Mouse (Mus musculus): ENCODE measurements around the gene Pip4k2a. TPM values are rescaled to one million over a fixed set of nuclear protein-coding genes. Genes with fewer than 3 reads are reported as not detected.

Gene Pip4k2a
- polyA plus RNA-seq, 1 experiment from 2014 or later = 7.7 TPM

GRCm38 (mm10) chr2:18959558-18959957 lies 38.4 kb downstream of the Pip4k2a start:
- no peak overlapping the region for H3K27ac ChIP-seq (replicated peaks)
- peaks cover 32% of the 10 kb centered on the region for H3K4me1 ChIP-seq
- no peaks in the 10 kb centered on the region for H3K9me3 ChIP-seq (replicated peaks)
- 92% methylated on average over 5 of the region's 5 CpGs for WGBS
- H3K27me3 ChIP-seq (ENCODE audit: low read depth, poor library complexity, severe bottlenecking) = no peaks in the 10 kb centered on the region
- H3K4me3 ChIP-seq = no peak overlapping the region
- H3K36me3 ChIP-seq = no peaks in the 10 kb centered on the region
- DNase-seq (ENCODE audit: low spot score) = no peak

DNA sequence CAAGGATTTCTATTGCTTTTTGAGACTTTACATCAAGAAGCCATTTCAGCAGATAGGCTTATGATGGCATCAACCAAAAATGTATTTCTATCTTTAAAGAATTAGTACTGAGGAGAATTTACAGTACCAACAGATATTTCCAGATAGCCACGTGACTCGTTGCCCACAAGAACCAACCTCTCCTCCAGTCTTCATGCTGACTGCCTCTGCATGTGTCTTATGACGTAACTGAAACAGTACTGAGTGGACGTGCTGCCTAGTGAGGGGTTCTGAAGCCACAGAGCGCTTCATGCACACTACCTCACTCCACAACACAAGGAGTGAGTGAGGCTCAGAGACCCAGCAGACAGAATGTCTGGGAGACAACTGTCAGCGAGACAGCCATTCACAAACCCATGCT lies 38.9 kb downstream of the Pip4k2a start:
- Histone ChIP-seq H3K9me3 (replicated peaks) (no peaks in the 10 kb centered on the region), H3K27ac (replicated peaks) (no peak overlapping the region), H3K4me1 (peaks cover 33% of the 10 kb centered on the region), H3K4me3 (no peak overlapping the region), H3K27me3 (ENCODE audit: low read depth, poor library complexity, severe bottlenecking) (no peaks in the 10 kb centered on the region), H3K36me3 (no peaks in the 10 kb centered on the region)
- no peak for DNase-seq (ENCODE audit: low spot score)
- WGBS = 90% methylated on average over 6 of the region's 6 CpGs

DNA sequence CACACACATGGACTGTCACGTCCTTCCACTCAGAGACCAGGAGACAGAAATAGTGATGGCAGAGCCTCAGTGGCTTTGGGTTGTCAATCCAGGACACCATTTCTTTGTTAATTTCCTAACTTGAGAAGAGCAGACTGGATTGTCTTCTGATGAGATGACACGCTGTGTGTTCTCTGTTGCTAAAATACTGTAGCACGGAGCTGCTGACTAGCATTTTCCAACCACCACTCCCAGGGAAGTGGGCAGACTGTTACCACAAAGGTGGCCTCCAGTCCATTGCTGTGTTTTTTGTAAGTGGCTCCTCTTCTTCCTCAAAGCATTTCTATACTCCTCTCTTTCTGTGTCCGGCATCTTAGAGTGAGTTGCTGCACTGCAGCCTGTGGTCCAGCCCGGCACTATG lies 39.4 kb downstream of the Pip4k2a start:
- 90% methylated on average over 5 of the region's 5 CpGs for WGBS
- H3K27ac ChIP-seq (replicated peaks) = no peak overlapping the region
- no peaks in the 10 kb centered on the region for H3K27me3 ChIP-seq (ENCODE audit: low read depth, poor library complexity, severe bottlenecking)
- H3K9me3 ChIP-seq (replicated peaks) = no peaks in the 10 kb centered on the region
- no peak overlapping the region for H3K4me3 ChIP-seq
- DNase-seq (ENCODE audit: low spot score) = no peak
- H3K4me1 ChIP-seq = peaks cover 31% of the 10 kb centered on the region
- H3K36me3 ChIP-seq = no peaks in the 10 kb centered on the region

- H3K9me3 ChIP-seq (replicated peaks) = no peaks in the 10 kb centered on the region
- H3K4me3 ChIP-seq = no peak overlapping the region
- H3K4me1 ChIP-seq = peaks cover 31% of the 10 kb centered on the region
- 80% methylated on average over 9 of the region's 9 CpGs for WGBS
- no peak overlapping the region for H3K27ac ChIP-seq (replicated peaks)
- H3K36me3 ChIP-seq = no peaks in the 10 kb centered on the region
- no peak for DNase-seq (ENCODE audit: low spot score)
- H3K27me3 ChIP-seq (ENCODE audit: low read depth, poor library complexity, severe bottlenecking) = no peaks in the 10 kb centered on the region
Measured at GRCm38 (mm10) chr2:18958044-18958443, 39.9 kb downstream of the Pip4k2a start.

- WGBS = 92% methylated on average over 7 of the region's 7 CpGs
- H3K27ac ChIP-seq (replicated peaks) = 0 out of 2 replicates have a peak overlapping the region, but pooled peaks have one; percentile 13
- H3K4me1 ChIP-seq = peaks cover 31% of the 10 kb centered on the region
- no peaks in the 10 kb centered on the region for H3K36me3 ChIP-seq
- no peaks in the 10 kb centered on the region for H3K27me3 ChIP-seq (ENCODE audit: low read depth, poor library complexity, severe bottlenecking)
- no peak for DNase-seq (ENCODE audit: low spot score)
- no peak overlapping the region for H3K4me3 ChIP-seq
- no peaks in the 10 kb centered on the region for H3K9me3 ChIP-seq (replicated peaks)
Measured at GRCm38 (mm10) chr2:18957459-18957858, 40.5 kb downstream of the Pip4k2a start.

GRCm38 (mm10) chr2:18956945-18957344 lies 41.0 kb downstream of the Pip4k2a start:
- Histone ChIP-seq H3K4me3 (no peak overlapping the region), H3K36me3 (no peaks in the 10 kb centered on the region), H3K4me1 (peaks cover 31% of the 10 kb centered on the region), H3K27me3 (ENCODE audit: low read depth, poor library complexity, severe bottlenecking) (no peaks in the 10 kb centered on the region), H3K9me3 (replicated peaks) (no peaks in the 10 kb centered on the region), H3K27ac (replicated peaks) (0 out of 2 replicates have a peak overlapping the region, but pooled peaks have one; percentile 13)
- 68% methylated on average over 7 of the region's 7 CpGs for WGBS
- DNase-seq (ENCODE audit: low spot score) = no peak

DNA sequence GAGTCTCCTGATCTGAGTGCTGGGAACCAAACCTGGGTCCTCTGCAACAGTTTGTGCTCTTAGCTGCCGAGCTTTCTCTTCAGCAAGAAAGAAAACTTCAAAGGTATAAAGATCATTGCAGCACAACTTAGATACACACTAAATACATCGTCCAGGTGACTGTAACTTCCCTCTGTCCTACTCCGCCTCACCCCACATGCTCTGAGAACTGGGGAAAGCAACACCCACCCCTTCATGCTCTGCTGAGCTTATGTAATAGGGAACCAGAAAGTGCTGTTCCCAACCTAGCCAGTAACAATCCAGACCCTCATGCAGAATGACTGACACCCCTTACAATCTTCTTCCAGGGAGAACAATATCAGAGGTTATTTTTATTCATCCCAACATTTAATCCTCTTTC lies 41.5 kb downstream of the Pip4k2a start:
- Histone ChIP-seq H3K9me3 (replicated peaks) (no peaks in the 10 kb centered on the region), H3K4me3 (no peak overlapping the region), H3K4me1 (peaks cover 31% of the 10 kb centered on the region), H3K36me3 (no peaks in the 10 kb centered on the region), H3K27ac (replicated peaks) (no peak overlapping the region), H3K27me3 (ENCODE audit: low read depth, poor library complexity, severe bottlenecking) (no peaks in the 10 kb centered on the region)
- 77% methylated on average over 3 of the region's 3 CpGs for WGBS
- DNase-seq (ENCODE audit: low spot score) = no peak

GRCm38 (mm10) chr2:18955671-18956070 lies 42.3 kb downstream of the Pip4k2a start:
- Histone ChIP-seq H3K9me3 (replicated peaks) (no peaks in the 10 kb centered on the region), H3K36me3 (no peaks in the 10 kb centered on the region), H3K4me3 (no peak overlapping the region), H3K4me1 (peaks cover 26% of the 10 kb centered on the region), H3K27me3 (ENCODE audit: low read depth, poor library complexity, severe bottlenecking) (no peaks in the 10 kb centered on the region), H3K27ac (replicated peaks) (no peak overlapping the region)
- DNase-seq (ENCODE audit: low spot score) = no peak
- WGBS = 91% methylated on average over 13 of the region's 13 CpGs

- Histone ChIP-seq H3K27ac (replicated peaks) (no peak overlapping the region), H3K27me3 (ENCODE audit: low read depth, poor library complexity, severe bottlenecking) (no peaks in the 10 kb centered on the region), H3K4me1 (peaks cover 21% of the 10 kb centered on the region), H3K9me3 (replicated peaks) (no peaks in the 10 kb centered on the region), H3K36me3 (no peaks in the 10 kb centered on the region), H3K4me3 (no peak overlapping the region)
- DNase-seq (ENCODE audit: low spot score) = no peak
- WGBS = 34% methylated on average over 4 of the region's 4 CpGs
Measured at GRCm38 (mm10) chr2:18955022-18955421, 42.9 kb downstream of the Pip4k2a start.

DNA sequence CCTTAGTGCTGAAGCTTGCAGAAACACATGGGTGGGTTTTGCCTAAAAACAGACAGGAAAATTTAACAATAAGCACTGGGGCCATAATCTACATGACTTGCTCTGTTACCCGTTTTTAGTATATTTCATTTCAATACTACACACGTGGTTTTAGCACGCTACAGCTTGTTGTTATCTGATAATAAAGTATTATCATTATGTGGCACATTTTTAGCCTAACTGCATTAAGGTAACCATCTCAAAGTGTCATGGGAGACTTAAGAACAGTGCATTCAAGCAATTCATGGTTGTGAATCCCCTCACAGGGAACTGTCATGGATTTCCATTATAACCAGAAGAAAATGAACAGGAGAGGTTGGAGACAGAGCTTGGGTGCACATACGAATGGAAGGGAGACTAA lies 43.5 kb downstream of the Pip4k2a start:
- no peak for DNase-seq (ENCODE audit: low spot score)
- Histone ChIP-seq H3K27me3 (ENCODE audit: low read depth, poor library complexity, severe bottlenecking) (no peaks in the 10 kb centered on the region), H3K36me3 (no peaks in the 10 kb centered on the region), H3K9me3 (replicated peaks) (no peaks in the 10 kb centered on the region), H3K4me3 (no peak overlapping the region), H3K27ac (replicated peaks) (no peak overlapping the region), H3K4me1 (peaks cover 21% of the 10 kb centered on the region)
- WGBS = 87% methylated on average over 4 of the region's 4 CpGs

- Histone ChIP-seq H3K36me3 (no peaks in the 10 kb centered on the region), H3K4me1 (peaks cover 18% of the 10 kb centered on the region), H3K4me3 (no peak overlapping the region), H3K27ac (replicated peaks) (no peak overlapping the region), H3K9me3 (replicated peaks) (no peaks in the 10 kb centered on the region), H3K27me3 (ENCODE audit: low read depth, poor library complexity, severe bottlenecking) (no peaks in the 10 kb centered on the region)
- no peak for DNase-seq (ENCODE audit: low spot score)
- 83% methylated on average over 7 of the region's 7 CpGs for WGBS
Measured at GRCm38 (mm10) chr2:18952102-18952673, 45.7 kb downstream of the Pip4k2a start.

DNA sequence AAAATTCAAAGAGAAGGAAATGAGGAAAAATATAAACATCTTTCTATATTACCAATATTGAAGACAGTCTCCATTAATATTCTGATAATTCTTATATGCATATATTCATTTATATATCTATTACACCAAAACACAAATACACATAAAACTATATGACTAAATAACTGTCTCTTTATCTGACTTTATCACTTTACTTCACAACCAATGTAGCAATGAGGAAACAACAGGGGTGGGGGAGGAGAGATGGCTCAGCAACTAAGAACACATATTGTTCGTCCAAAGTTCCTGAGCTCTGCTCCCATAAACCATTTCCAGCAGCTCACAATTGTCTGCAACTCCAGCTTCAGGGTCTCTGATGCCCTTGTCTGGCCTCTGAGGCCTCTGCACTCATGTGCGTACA lies 47.2 kb downstream of the Pip4k2a start:
- peaks cover 9% of the 10 kb centered on the region for H3K4me1 ChIP-seq
- no peaks in the 10 kb centered on the region for H3K36me3 ChIP-seq
- H3K27me3 ChIP-seq (ENCODE audit: low read depth, poor library complexity, severe bottlenecking) = no peaks in the 10 kb centered on the region
- WGBS = 74% methylated on average over 2 of the region's 2 CpGs
- H3K9me3 ChIP-seq (replicated peaks) = no peaks in the 10 kb centered on the region
- no peak overlapping the region for H3K27ac ChIP-seq (replicated peaks)
- DNase-seq (ENCODE audit: low spot score) = no peak
- H3K4me3 ChIP-seq = no peak overlapping the region

- no peak overlapping the region for H3K4me3 ChIP-seq
- H3K4me1 ChIP-seq = no peaks in the 10 kb centered on the region
- no peaks in the 10 kb centered on the region for H3K27me3 ChIP-seq (ENCODE audit: low read depth, poor library complexity, severe bottlenecking)
- H3K9me3 ChIP-seq (replicated peaks) = no peaks in the 10 kb centered on the region
- H3K27ac ChIP-seq (replicated peaks) = no peak overlapping the region
- H3K36me3 ChIP-seq = no peaks in the 10 kb centered on the region
- DNase-seq (ENCODE audit: low spot score) = no peak
- 90% methylated on average over 7 of the region's 7 CpGs for WGBS
Measured at GRCm38 (mm10) chr2:18948741-18949140, 49.2 kb downstream of the Pip4k2a start.

Data from midbrain, embryonic 10.5 days (tissue).